Mouse (Mus musculus): ENCODE results near the gene Abtb2. TPM values are rescaled to one million over a fixed set of nuclear protein-coding genes. Genes with fewer than 3 reads are reported as not detected.
A peak's percentile ranks its signal among the peaks of the same experiment; 100 is the strongest.

The Abtb2 gene
- total and polyA plus RNA-seq, 3 experiments = 0.12 to 0.13 TPM; not detected in 1

GRCm38 (mm10) chr2:103625349-103625932 lies 59.3 kb downstream of the Abtb2 start:
- DNase-seq (ENCODE audit: low read depth, low spot score) = no peak
- Histone ChIP-seq H3K9me3 (replicated peaks; ENCODE audit: insufficient read depth, low read length) (no peaks in the 10 kb centered on the region), H3K79me2 (ENCODE audit: control insufficient read depth, insufficient read depth, low read length, poor library complexity) (no peaks in the 10 kb centered on the region), H3K9ac (ENCODE audit: control insufficient read depth, low read depth, low read length, poor library complexity, severe bottlenecking) (no peak overlapping the region), H3K27ac (ENCODE audit: control insufficient read depth, low read depth, low read length) (no peak overlapping the region), H3K4me1 (ENCODE audit: control insufficient read depth in 1 of 2, insufficient read depth in 2 of 2, low read length in 2 of 2) (no peaks in the 10 kb centered on the region), H3K27me3 (ENCODE audit: control insufficient read depth in 1 of 2, insufficient read depth in 2 of 2, low read length in 2 of 2) (peaks cover 4 to 11% of the 10 kb centered on the region in 2 experiments; a peak in 2 of 4 replicates), H3K4me3 (ENCODE audit: control insufficient read depth in 1 of 2, insufficient read depth in 1 of 2, low read depth in 2 of 2, low read length in 2 of 2) (no peak overlapping the region), H3K36me3 (ENCODE audit: control insufficient read depth in 1 of 2, insufficient read depth in 2 of 2, low read length in 2 of 2) (peaks cover 0 to 3% of the 10 kb centered on the region in 2 experiments; a peak in 2 of 4 replicates)
- TF ChIP-seq MEF2A (IDR thresholded peaks at IDR 0.05; ENCODE audit: extremely low read depth, insufficient replicate concordance, low read depth, low read length, poor library complexity, severe bottlenecking) (no peak), GATA1 (IDR thresholded peaks at IDR 0.05; ENCODE audit: low read depth, low read length) (no peak), UBTF (IDR thresholded peaks at IDR 0.05; ENCODE audit: borderline replicate concordance, insufficient read depth, low read depth, low read length) (no peak), JUND (IDR thresholded peaks at IDR 0.05; ENCODE audit: low read depth, low read length) (no peak), NELFE (IDR thresholded peaks at IDR 0.05; ENCODE audit: low read depth, low read length) (no peak), RCOR1 (IDR thresholded peaks at IDR 0.05; ENCODE audit: low read depth, low read length) (no peak), ZNF384 (IDR thresholded peaks at IDR 0.05; ENCODE audit: low read depth, low read length) (no peak), HCFC1 (IDR thresholded peaks at IDR 0.05; ENCODE audit: low read depth, low read length) (no peak), MXI1 (IDR thresholded peaks at IDR 0.05; ENCODE audit: low read depth, low read length) (no peak), POLR2AphosphoS2 (IDR thresholded peaks at IDR 0.05; ENCODE audit: low read length) (no peak), ZC3H11A (IDR thresholded peaks at IDR 0.05; ENCODE audit: low read depth, low read length) (no peak)

GRCm38 (mm10) chr2:103627101-103627500 lies 61.0 kb downstream of the Abtb2 start:
- H3K4me3 ChIP-seq (ENCODE audit: control insufficient read depth in 1 of 2, insufficient read depth in 1 of 2, low read depth in 2 of 2, low read length in 2 of 2) = no peak overlapping the region
- peaks cover 0 to 3% of the 10 kb centered on the region in 2 experiments; a peak in 2 of 4 replicates for H3K36me3 ChIP-seq (ENCODE audit: control insufficient read depth in 1 of 2, insufficient read depth in 2 of 2, low read length in 2 of 2)
- H3K27me3 ChIP-seq (ENCODE audit: control insufficient read depth in 1 of 2, insufficient read depth in 2 of 2, low read length in 2 of 2) = peaks cover 2 to 9% of the 10 kb centered on the region in 2 experiments; a peak in 2 of 4 replicates
- H3K79me2 ChIP-seq (ENCODE audit: control insufficient read depth, insufficient read depth, low read length, poor library complexity) = no peaks in the 10 kb centered on the region
- peak; percentile 57 for DNase-seq (ENCODE audit: low read depth, low spot score)
- no peaks in the 10 kb centered on the region for H3K4me1 ChIP-seq (ENCODE audit: control insufficient read depth in 1 of 2, insufficient read depth in 2 of 2, low read length in 2 of 2)
- no peak overlapping the region for H3K9ac ChIP-seq (ENCODE audit: control insufficient read depth, low read depth, low read length, poor library complexity, severe bottlenecking)
- no peaks in the 10 kb centered on the region for H3K9me3 ChIP-seq (replicated peaks; ENCODE audit: insufficient read depth, low read length)
- no peak overlapping the region for H3K27ac ChIP-seq (ENCODE audit: control insufficient read depth, low read depth, low read length)
- TF ChIP-seq RCOR1 (IDR thresholded peaks at IDR 0.05; ENCODE audit: low read depth, low read length) = no peak
- TF ChIP-seq MAZ (IDR thresholded peaks at IDR 0.05; ENCODE audit: low read depth, low read length) = no peak
- peak; percentile 79 for TF ChIP-seq USF1 (IDR thresholded peaks at IDR 0.05; ENCODE audit: low read depth, low read length)
- TF ChIP-seq GABPA (IDR thresholded peaks at IDR 0.05; ENCODE audit: low read depth, low read length) = no peak
- no peak for TF ChIP-seq TBP (IDR thresholded peaks at IDR 0.05; ENCODE audit: low read depth, low read length)
- no peak for TF ChIP-seq NRF1 (IDR thresholded peaks at IDR 0.05; ENCODE audit: insufficient read depth, low read depth, low read length, poor library complexity, severe bottlenecking)
- TF ChIP-seq MYB (IDR thresholded peaks at IDR 0.05; ENCODE audit: low read depth, low read length) = no peak
- TF ChIP-seq RAD21 (IDR thresholded peaks at IDR 0.05; ENCODE audit: low read depth, low read length) = no peak
- no peak for TF ChIP-seq KAT2A (conservative IDR thresholded peaks at IDR 0.05; ENCODE audit: low read depth, low read length)
- TF ChIP-seq CHD1 (IDR thresholded peaks at IDR 0.05; ENCODE audit: low read depth, low read length) = no peak
- TF ChIP-seq POLR2AphosphoS5 (IDR thresholded peaks at IDR 0.05; ENCODE audit: borderline replicate concordance, low read depth, low read length) = no peak
- TF ChIP-seq MXI1 (IDR thresholded peaks at IDR 0.05; ENCODE audit: low read depth, low read length) = peak; percentile 90
- no peak for TF ChIP-seq E2F4 (IDR thresholded peaks at IDR 0.05; ENCODE audit: borderline replicate concordance, low read depth, low read length)
- TF ChIP-seq GATA1 (IDR thresholded peaks at IDR 0.05; ENCODE audit: low read depth, low read length) = no peak
- no peak for TF ChIP-seq CTCF (IDR thresholded peaks at IDR 0.05 in 2 of 3, conservative IDR thresholded peaks at IDR 0.05 in 1 of 3; ENCODE audit: control insufficient read depth in 1 of 3, insufficient read depth in 1 of 3, low read depth in 2 of 3, low read length in 3 of 3, poor library complexity in 1 of 3, severe bottlenecking in 1 of 3)
- TF ChIP-seq SIN3A (IDR thresholded peaks at IDR 0.05; ENCODE audit: low read length) = peak; percentile 36
- TF ChIP-seq UBTF (IDR thresholded peaks at IDR 0.05; ENCODE audit: borderline replicate concordance, insufficient read depth, low read depth, low read length) = no peak
- no peak for TF ChIP-seq ZC3H11A (IDR thresholded peaks at IDR 0.05; ENCODE audit: low read depth, low read length)
- no peak for TF ChIP-seq SMC3 (IDR thresholded peaks at IDR 0.05; ENCODE audit: low read depth, low read length)
- TF ChIP-seq ZNF384 (IDR thresholded peaks at IDR 0.05; ENCODE audit: low read depth, low read length) = no peak
- TF ChIP-seq MYC (IDR thresholded peaks at IDR 0.05; ENCODE audit: low read depth, low read length) = peak; percentile 92
- TF ChIP-seq POLR2AphosphoS2 (IDR thresholded peaks at IDR 0.05; ENCODE audit: low read length) = no peak
- TF ChIP-seq TCF12 (IDR thresholded peaks at IDR 0.05; ENCODE audit: low read depth, low read length) = no peak
- TF ChIP-seq TAL1 (IDR thresholded peaks at IDR 0.05; ENCODE audit: low read length) = no peak
- peak; percentile 87 for TF ChIP-seq MAX (IDR thresholded peaks at IDR 0.05; ENCODE audit: low read length)
- TF ChIP-seq MAFK (IDR thresholded peaks at IDR 0.05; ENCODE audit: borderline replicate concordance, low read depth, low read length) = no peak
- TF ChIP-seq HCFC1 (IDR thresholded peaks at IDR 0.05; ENCODE audit: low read depth, low read length) = no peak

All from MEL (cell line).